Mouse (Mus musculus) spleen, adult 2 months (tissue): ENCODE measurements around the gene Celf1.

Experiments
- CTCF ChIP-seq: fragments of 200-500 bp; IDR thresholded peaks from 2 replicates; pipeline ENCODE4 v1.5.1; 2011; ENCODE audit warnings: mild to moderate bottlenecking, inconsistent platforms; ENCODE audit not compliant: insufficient read depth, insufficient read length, insufficient replicate concordance; ENCODE audit errors: extremely low read depth
- POLR2A ChIP-seq: fragments of 200-500 bp; IDR thresholded peaks from 2 replicates; pipeline ENCODE4 v1.6.1; 2011; ENCODE audit warnings: low read depth, low read length, inconsistent platforms

DNA sequence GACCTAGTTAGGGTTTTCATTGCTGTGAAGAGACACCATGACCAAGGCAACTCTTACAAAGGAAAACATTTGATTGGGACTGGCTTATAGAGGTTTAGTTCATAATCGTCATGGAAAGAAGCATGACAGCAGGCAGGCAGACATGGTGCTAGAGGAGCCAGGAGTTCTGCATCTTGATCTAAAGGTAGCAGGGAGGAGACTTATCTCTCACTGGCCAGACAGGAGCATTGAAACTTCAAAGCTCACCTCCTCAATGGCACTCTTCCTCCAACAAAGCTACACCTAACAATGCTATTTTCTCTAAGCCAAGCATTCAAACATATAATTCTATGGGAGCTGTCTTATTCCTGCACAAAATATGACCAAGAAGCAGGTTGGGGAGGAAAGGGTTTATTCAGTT, 86.3 kb downstream of the Celf1 start:
- TF ChIP-seq CTCF (no peak), POLR2A (no peak)
